Mouse (Mus musculus): ENCODE data around the gene Traf3. TPM values are rescaled to one million over a fixed set of nuclear protein-coding genes. Genes with fewer than 3 reads are reported as not detected.

The Traf3 gene
- polyA plus RNA-seq, 1 experiment = not detected

- no peak for TF ChIP-seq GATA1 (IDR thresholded peaks at IDR 0.05; ENCODE audit: low read length)
Observed at GRCm38 (mm10) chr12:111225197-111225780, 59.1 kb downstream of the Traf3 start.

- TF ChIP-seq GATA1 (IDR thresholded peaks at IDR 0.05; ENCODE audit: low read length) = no peak
Observed at GRCm38 (mm10) chr12:111227410-111227809, 61.2 kb downstream of the Traf3 start.

- no peak for TF ChIP-seq GATA1 (IDR thresholded peaks at IDR 0.05; ENCODE audit: low read length)
Observed at GRCm38 (mm10) chr12:111228488-111228887, 62.3 kb downstream of the Traf3 start.

- no peak for TF ChIP-seq GATA1 (IDR thresholded peaks at IDR 0.05; ENCODE audit: low read length)
Observed at GRCm38 (mm10) chr12:111230793-111231192, 64.6 kb downstream of the Traf3 start.

- no peak for TF ChIP-seq GATA1 (IDR thresholded peaks at IDR 0.05; ENCODE audit: low read length)
Observed at GRCm38 (mm10) chr12:111233798-111234197, 67.6 kb downstream of the Traf3 start.

- TF ChIP-seq GATA1 (IDR thresholded peaks at IDR 0.05; ENCODE audit: low read length) = no peak
Observed at GRCm38 (mm10) chr12:111234383-111234782, 68.2 kb downstream of the Traf3 start.

- TF ChIP-seq GATA1 (IDR thresholded peaks at IDR 0.05; ENCODE audit: low read length) = no peak
Observed at GRCm38 (mm10) chr12:111235631-111236030, 69.5 kb downstream of the Traf3 start.

GRCm38 (mm10) chr12:111237611-111238188 lies 71.5 kb downstream of the Traf3 start:
- no peak for TF ChIP-seq GATA1 (IDR thresholded peaks at IDR 0.05; ENCODE audit: low read length)

GRCm38 (mm10) chr12:111238345-111238744 lies 72.2 kb downstream of the Traf3 start:
- no peak for TF ChIP-seq GATA1 (IDR thresholded peaks at IDR 0.05; ENCODE audit: low read length)

GRCm38 (mm10) chr12:111238778-111239177 lies 72.6 kb downstream of the Traf3 start:
- TF ChIP-seq GATA1 (IDR thresholded peaks at IDR 0.05; ENCODE audit: low read length) = no peak

- no peak for TF ChIP-seq GATA1 (IDR thresholded peaks at IDR 0.05; ENCODE audit: low read length)
Observed at GRCm38 (mm10) chr12:111239930-111240329, 73.8 kb downstream of the Traf3 start.

GRCm38 (mm10) chr12:111241916-111242315 lies 75.7 kb downstream of the Traf3 start:
- no peak for TF ChIP-seq GATA1 (IDR thresholded peaks at IDR 0.05; ENCODE audit: low read length)

- no peak for TF ChIP-seq GATA1 (IDR thresholded peaks at IDR 0.05; ENCODE audit: low read length)
Observed at GRCm38 (mm10) chr12:111242346-111242745, 76.2 kb downstream of the Traf3 start.

GRCm38 (mm10) chr12:111243733-111244132 lies 77.6 kb downstream of the Traf3 start:
- no peak for TF ChIP-seq GATA1 (IDR thresholded peaks at IDR 0.05; ENCODE audit: low read length)

- TF ChIP-seq GATA1 (IDR thresholded peaks at IDR 0.05; ENCODE audit: low read length) = no peak
Observed at GRCm38 (mm10) chr12:111245070-111245469, 78.9 kb downstream of the Traf3 start.

GRCm38 (mm10) chr12:111246808-111247464 lies 80.8 kb downstream of the Traf3 start:
- TF ChIP-seq GATA1 (IDR thresholded peaks at IDR 0.05; ENCODE audit: low read length) = no peak

GRCm38 (mm10) chr12:111249095-111249494 lies 82.9 kb downstream of the Traf3 start:
- no peak for TF ChIP-seq GATA1 (IDR thresholded peaks at IDR 0.05; ENCODE audit: low read length)

Measured in G1E-ER4 (cell line).